Mouse (Mus musculus): Measurements from ENCODE around the gene Eddm3b.

GRCm38 (mm10) chr14:51156056-51156735, 42.0 kb downstream of the Eddm3b start:
- no peak for TF ChIP-seq POLR2A (IDR thresholded peaks at IDR 0.05; ENCODE audit: low read depth, low read length)
- TF ChIP-seq CTCF (IDR thresholded peaks at IDR 0.05; ENCODE audit: borderline replicate concordance, insufficient read depth, low read length): no peak
